Mouse (Mus musculus) erythroblast, embryonic 14.5 days (primary cell): ENCODE results near the gene Gm45808.

Experiments used
- GATA1 ChIP-seq: IDR thresholded peaks from 2 replicates; pipeline ENCODE4 v1.6.1; 2012; ENCODE audit warnings: low read length, inconsistent platforms, mixed read lengths
- TAL1 ChIP-seq: IDR thresholded peaks from 3 replicates; pipeline ENCODE4 v1.6.1; 2012; ENCODE audit warnings: low read length, inconsistent platforms, mixed read lengths

- no peak for TF ChIP-seq TAL1
- no peak for TF ChIP-seq GATA1
Observed at GRCm38 (mm10) chr7:45435038-45435437, 51.6 kb downstream of the Gm45808 start.
